22 mouse cellular contexts compared by ENCODE assay signal in the genomic region with DNA sequence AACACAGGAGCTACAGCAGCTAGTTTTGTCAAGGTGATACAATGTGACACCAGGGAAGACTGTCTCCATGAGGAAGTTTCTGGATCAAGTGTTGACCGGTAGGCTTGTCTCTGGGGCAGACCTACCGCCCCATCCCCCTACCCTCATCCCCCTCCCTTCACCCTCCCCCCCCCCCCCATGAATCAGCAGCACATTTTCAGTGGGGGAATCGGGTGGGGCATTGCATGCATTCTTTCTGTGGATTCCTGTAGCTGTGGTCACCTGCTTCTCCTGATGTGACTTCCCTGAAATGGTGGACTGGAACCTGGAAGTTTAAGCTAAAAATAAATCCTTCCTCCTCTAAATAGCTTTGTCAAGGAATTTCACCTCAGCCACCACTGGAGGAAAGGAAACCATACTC.
"Had no signal": no experiment of that assay in that cellular context is flagged by ENCODE, and none has a peak within 500 bp of the region (broad histone marks: within the 10 kb centered on the region; RNA-seq: fewer than 3 reads in every experiment).

No protein-coding gene starts in this region.

- H3K4me3 ChIP-seq: lung, embryonic 15.5 days; midbrain, embryonic 10.5 days; midbrain, embryonic 12.5 days; myocyte; neural tube, embryonic 13.5 days; neural tube, embryonic 15.5 days had no signal

- H3K9me3 ChIP-seq: lung, embryonic 15.5 days; midbrain, embryonic 10.5 days; midbrain, embryonic 12.5 days; neural tube, embryonic 13.5 days; neural tube, embryonic 15.5 days had no signal

- H3K36me3 ChIP-seq: lung, embryonic 15.5 days; midbrain, embryonic 10.5 days; midbrain, embryonic 12.5 days; neural tube, embryonic 13.5 days; neural tube, embryonic 15.5 days had no signal

- H3K9ac ChIP-seq: liver, postnatal 0 days; lung, embryonic 15.5 days; midbrain, embryonic 12.5 days; neural tube, embryonic 13.5 days; neural tube, embryonic 15.5 days had no signal

- H3K27ac ChIP-seq: lung, embryonic 15.5 days; macrophage; midbrain, embryonic 10.5 days; midbrain, embryonic 12.5 days; neural tube, embryonic 13.5 days; neural tube, embryonic 15.5 days had no signal

- H3K4me1 ChIP-seq: lung, embryonic 15.5 days; midbrain, embryonic 10.5 days; midbrain, embryonic 12.5 days had no signal

- H3K27me3 ChIP-seq: lung, embryonic 15.5 days; midbrain, embryonic 12.5 days; neural tube, embryonic 13.5 days; neural tube, embryonic 15.5 days had no signal

- ATAC-seq: liver, postnatal 0 days; lung, postnatal 0 days; midbrain, embryonic 16.5 days had no signal

- DNase-seq: liver, postnatal 0 days; lung, adult 2 months; lung, postnatal 14 days; lung, postnatal 36 days; midbrain, embryonic 14.5 days; retina, postnatal 1 day; right cerebral cortex, adult 18-20 months; right cerebral cortex, postnatal 25 days; right cerebral cortex, postnatal 4 days; spleen, adult 18-20 months; thymus, adult 18-20 months; thymus, postnatal 14 days; thymus, postnatal 4 days had no signal
